Mouse (Mus musculus) neural tube, embryonic 14.5 days (tissue): Measurements from ENCODE around the gene Derl3. TPM values are rescaled to one million over a fixed set of nuclear protein-coding genes. Genes with fewer than 3 reads are reported as not detected.

Source experiments
- ATAC-seq: fragments of 200-750 bp; cut with Nextera tagmentation; 2 replicates; pipeline ENCODE4 v1.8.0; 2017; ENCODE audit warnings: low read depth, mild to moderate bottlenecking, moderate TSS enrichment, moderate library complexity
- H3K27ac ChIP-seq: fragments of 300-500 bp; sonication (generic); 2 replicates; pipeline ENCODE4 v1.5.1; 2014; ENCODE audit warnings: low read depth, mild to moderate bottlenecking, control low read depth, low read length, moderate library complexity, mixed read lengths
- H3K27me3 ChIP-seq: fragments of 300-500 bp; sonication (generic); 2 replicates; pipeline ENCODE4 v1.6.1; 2014; ENCODE audit warnings: low read length; ENCODE audit not compliant: control insufficient read depth, insufficient read depth
- H3K36me3 ChIP-seq: fragments of 300-500 bp; sonication (generic); 2 replicates; pipeline ENCODE4 v1.6.1; 2014; ENCODE audit warnings: low read length, mixed read lengths; ENCODE audit not compliant: control insufficient read depth, insufficient read depth
- H3K4me1 ChIP-seq: fragments of 300-500 bp; sonication (generic); 2 replicates; pipeline ENCODE4 v1.6.1; 2014; ENCODE audit warnings: low read length; ENCODE audit not compliant: control insufficient read depth, insufficient read depth
- H3K4me2 ChIP-seq: fragments of 300-500 bp; sonication (generic); 2 replicates; pipeline ENCODE4 v1.6.1; 2014; ENCODE audit warnings: mild to moderate bottlenecking, low read depth, low read length, control low read depth
- H3K4me3 ChIP-seq: fragments of 300-500 bp; sonication (generic); 2 replicates; pipeline ENCODE4 v1.5.1; 2014; ENCODE audit warnings: low read depth, low read length, control low read depth, mixed read lengths
- H3K9ac ChIP-seq: fragments of 300-500 bp; sonication (generic); replicated peaks from 2 replicates; pipeline ENCODE4 v1.6.1; 2014; ENCODE audit warnings: low read depth, mild to moderate bottlenecking, control low read depth, low read length, mixed read lengths
- H3K9me3 ChIP-seq: fragments of 300-500 bp; sonication (generic); 2 replicates; pipeline ENCODE4 v1.6.1; 2016; ENCODE audit warnings: low read length; ENCODE audit not compliant: control insufficient read depth
- WGBS: fragments of 180-500 bp; shearing (Covaris S2); extraction: QIAGEN DNeasy Blood & Tissue Kit; methylation state at CpG from one replicate; pipeline ENCODE4 v1.1.7; 2014; 5-methylcytosine and 5-hydroxymethylcytosine counted together
- polyA plus RNA-seq: library from polyadenylated mRNA; unstranded; fragments of >200 nt; fragmentation: Nextera tagmentation; extraction: Ambion mirVana; gene quantifications from 2 replicates; pipeline ENCODE4 v1.2.1, GENCODE M21; 2014

The Derl3 gene
- polyA plus RNA-seq, 1 experiment from 2014 or later = 1.9 TPM

DNA sequence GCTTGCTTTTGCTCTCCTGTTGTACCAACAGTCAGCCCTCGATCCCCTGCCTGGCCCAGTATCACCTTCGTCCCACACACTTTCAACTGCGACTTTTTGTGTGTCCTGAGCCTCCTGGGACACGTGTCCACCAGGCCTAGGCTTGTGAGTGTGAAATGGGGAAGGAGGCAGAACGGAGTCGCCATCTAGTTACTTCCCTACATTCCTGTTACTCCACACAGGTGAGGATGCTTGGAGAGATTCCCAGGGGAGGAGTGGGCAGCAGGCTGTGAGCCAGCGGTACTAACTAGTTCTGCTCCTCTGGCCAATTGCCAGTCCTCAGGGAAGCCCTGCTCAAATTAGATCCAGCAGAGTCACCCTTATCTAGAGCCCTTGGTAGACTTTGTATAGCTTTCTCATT lies 32.5 kb upstream of the Derl3 start:
- Histone ChIP-seq H3K4me3 (no peak overlapping the region), H3K27ac (peak overlapping the region; percentile 93), H3K36me3 (peaks cover 7% of the 10 kb centered on the region), H3K27me3 (no peaks in the 10 kb centered on the region), H3K9ac (no peak overlapping the region; the same call in 1 of the 2 replicates), H3K9me3 (no peaks in the 10 kb centered on the region), H3K4me1 (peaks cover 8% of the 10 kb centered on the region; the same call in 1 of the 2 replicates), H3K4me2 (peak overlapping the region; percentile 74; the same call in 1 of the 2 replicates)
- ATAC-seq = no peak
- WGBS = 45% methylated on average over 7 of the region's 7 CpGs

DNA sequence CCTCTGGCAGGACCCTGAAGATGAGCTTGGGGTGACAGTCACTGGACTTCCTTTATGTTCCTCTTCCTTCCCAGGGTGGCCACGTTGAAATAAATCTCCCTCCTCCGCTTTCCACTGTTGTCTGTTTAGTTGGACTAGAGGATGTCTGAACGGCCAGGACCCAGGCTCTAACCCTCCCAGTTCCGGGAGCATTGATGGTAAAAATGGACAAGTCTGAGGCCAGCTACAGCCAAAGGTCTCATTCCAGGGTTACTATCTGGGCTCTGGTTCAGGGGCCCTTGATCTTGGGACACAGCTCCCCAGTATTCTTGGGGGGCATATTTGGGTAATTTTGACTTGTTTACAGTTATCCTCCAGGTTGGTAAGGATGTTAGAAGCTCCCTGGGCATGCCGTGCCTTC lies 31.6 kb upstream of the Derl3 start:
- Histone ChIP-seq H3K36me3 (peaks cover 7% of the 10 kb centered on the region), H3K27ac (no peak overlapping the region), H3K4me3 (no peak overlapping the region), H3K9ac (no peak overlapping the region), H3K4me1 (peaks cover 8% of the 10 kb centered on the region; the same call in 1 of the 2 replicates), H3K27me3 (no peaks in the 10 kb centered on the region), H3K9me3 (no peaks in the 10 kb centered on the region), H3K4me2 (no peak overlapping the region)
- 72% methylated on average over 5 of the region's 5 CpGs for WGBS
- ATAC-seq = no peak

DNA sequence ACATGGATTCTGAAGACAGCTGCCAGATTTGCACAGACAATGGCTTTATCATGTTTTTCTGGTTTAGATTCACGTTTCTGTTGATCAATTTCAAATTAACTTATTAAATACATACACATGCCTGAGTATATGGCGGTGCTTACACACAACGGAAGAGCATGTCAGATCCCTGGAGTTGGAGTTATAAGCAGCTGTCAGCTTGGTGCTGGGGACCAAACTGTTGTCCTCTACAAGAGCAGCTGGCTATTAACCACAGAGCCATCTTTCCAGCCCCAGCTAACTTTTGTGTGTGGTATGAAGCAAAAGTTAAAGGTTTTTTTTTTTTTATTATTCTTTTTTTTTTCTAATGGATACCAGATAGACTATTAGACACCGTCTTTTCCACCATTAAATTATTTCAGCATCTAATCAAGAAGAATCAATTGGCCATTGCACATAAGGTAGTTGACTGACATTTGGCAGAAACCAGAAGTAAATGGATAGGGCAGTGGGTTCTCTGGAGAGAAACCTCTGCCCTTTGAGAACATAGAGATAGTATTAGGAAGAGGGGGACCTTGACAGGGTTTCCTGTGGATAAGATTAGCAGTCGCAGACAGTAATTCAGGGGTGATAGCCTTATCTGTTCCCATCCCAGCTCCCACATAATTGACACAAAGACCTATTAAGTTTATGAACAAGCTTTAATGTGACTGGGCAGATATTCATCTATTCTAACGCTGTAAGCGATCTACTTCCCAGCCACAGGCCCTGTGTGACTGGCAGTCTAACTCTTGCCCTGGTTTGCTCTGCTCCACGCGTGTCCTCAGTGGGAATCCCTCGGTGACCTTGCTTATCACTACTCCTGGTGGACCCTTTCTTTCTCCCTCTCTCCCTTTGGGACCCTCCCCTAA lies 20.9 kb upstream of the Derl3 start:
- H3K27ac ChIP-seq = peak overlapping the region; percentile 86
- no peak overlapping the region; the same call in 1 of the 2 replicates for H3K9ac ChIP-seq
- peaks cover 10% of the 10 kb centered on the region for H3K4me1 ChIP-seq
- peak overlapping the region; percentile 16 for H3K4me3 ChIP-seq
- 38% methylated on average over 10 of the region's 10 CpGs for WGBS
- H3K4me2 ChIP-seq = peak overlapping the region; percentile 61
- ATAC-seq = peak; percentile 3; the same call in 1 of the 2 replicates
- H3K36me3 ChIP-seq = no peaks in the 10 kb centered on the region
- no peaks in the 10 kb centered on the region for H3K27me3 ChIP-seq
- no peaks in the 10 kb centered on the region for H3K9me3 ChIP-seq

DNA sequence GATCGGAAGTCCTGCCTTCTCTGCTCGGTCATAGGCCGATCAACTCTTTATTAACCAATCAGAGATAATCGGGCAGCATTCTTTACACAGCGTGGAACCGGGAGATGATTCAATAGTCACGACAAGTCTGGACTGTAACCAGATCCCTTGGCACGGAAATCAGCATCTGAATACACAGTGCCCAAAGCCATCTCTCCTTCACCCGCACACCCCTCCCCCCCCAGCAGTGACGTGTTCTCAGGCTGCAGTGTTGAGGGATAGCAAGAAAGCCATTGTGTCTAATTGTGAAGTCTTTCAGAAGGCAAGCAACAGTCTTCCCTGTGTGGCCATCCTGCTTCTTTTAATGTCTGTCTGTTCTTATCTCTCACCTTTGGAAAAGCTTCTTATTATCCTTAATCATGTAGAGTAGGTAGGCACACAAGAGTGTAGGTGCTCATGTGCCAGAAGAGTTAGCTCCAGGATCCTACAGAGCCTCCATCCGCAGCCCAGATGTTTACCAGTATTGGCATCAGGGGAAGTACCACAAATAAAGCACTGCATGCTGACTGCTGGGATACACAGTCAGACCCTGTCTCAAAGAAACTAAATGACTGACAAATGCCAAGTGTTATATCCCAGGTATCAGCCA lies 20.2 kb upstream of the Derl3 start:
- 2% methylated on average over 11 of the region's 11 CpGs for WGBS

DNA sequence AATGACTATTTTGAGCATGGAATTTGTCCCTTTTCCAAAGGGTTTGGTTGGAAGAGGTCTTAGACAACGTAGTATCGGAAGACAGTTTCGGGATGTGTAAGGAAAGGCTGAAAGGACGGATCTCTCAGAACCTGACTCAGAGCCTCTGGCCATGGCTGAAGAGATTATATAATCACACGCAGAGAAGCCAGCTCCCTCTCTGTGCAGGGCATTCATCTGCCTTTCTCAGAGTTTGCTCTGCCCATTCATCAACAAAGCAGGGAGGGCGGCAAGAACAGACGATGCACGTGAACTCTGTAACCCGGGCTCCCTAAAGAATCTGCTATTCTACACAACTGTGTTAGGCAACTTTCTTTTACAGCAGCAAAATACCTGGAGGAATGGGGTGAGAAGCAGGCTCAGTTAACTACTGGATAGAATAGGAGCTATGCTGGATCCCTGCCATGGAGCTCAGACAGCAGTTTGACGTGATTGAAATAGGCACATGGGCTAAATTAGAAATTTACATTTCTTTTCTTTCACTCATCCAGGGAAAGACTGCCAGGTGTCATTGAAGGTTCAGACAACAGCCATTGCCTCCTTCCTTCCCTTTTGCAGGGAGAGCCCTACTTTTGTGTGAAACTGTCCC lies 19.6 kb upstream of the Derl3 start:
- Histone ChIP-seq H3K27me3 (no peaks in the 10 kb centered on the region), H3K4me3 (peak overlapping the region; percentile 16; the same call in 1 of the 2 replicates), H3K27ac (peak overlapping the region; percentile 86), H3K9ac (peak overlapping the region; percentile 17; the same call in 1 of the 2 replicates), H3K9me3 (no peaks in the 10 kb centered on the region), H3K36me3 (no peaks in the 10 kb centered on the region), H3K4me1 (peaks cover 10% of the 10 kb centered on the region), H3K4me2 (peak overlapping the region; percentile 61)
- no peak; the same call in 1 of the 2 replicates for ATAC-seq
- 18% methylated on average over 10 of the region's 10 CpGs for WGBS

More for the DNA sequence above, 20.2 kb upstream of the Derl3 start:
- peak overlapping the region; percentile 17 for H3K9ac ChIP-seq
- H3K36me3 ChIP-seq = no peaks in the 10 kb centered on the region
- H3K27ac ChIP-seq = peak overlapping the region; percentile 86
- H3K4me3 ChIP-seq = peak overlapping the region; percentile 16
- no peaks in the 10 kb centered on the region for H3K27me3 ChIP-seq
- peak; percentile 99 for ATAC-seq
- H3K9me3 ChIP-seq = no peaks in the 10 kb centered on the region
- peak overlapping the region; percentile 61 for H3K4me2 ChIP-seq
- peaks cover 10% of the 10 kb centered on the region for H3K4me1 ChIP-seq

DNA sequence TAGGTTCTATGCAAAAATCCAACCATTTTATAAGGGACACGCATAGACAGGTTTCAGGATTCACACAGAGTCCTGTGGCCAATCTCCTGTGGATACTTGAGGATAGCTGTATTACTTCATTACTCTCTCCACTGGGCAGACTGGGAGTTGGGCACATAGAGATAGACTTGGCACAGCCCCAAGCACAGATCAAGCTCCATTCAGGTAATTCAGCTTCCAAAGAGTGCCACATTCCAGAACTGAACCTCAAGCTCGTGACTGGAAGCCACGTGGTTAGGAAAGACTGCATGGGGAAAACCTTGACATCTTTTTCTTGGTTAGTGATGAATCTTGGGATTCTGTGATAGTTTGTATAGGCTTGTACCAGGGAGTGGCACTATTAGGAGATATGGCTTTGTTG lies 14.4 kb upstream of the Derl3 start:
- Histone ChIP-seq H3K4me2 (no peak overlapping the region), H3K9me3 (no peaks in the 10 kb centered on the region), H3K27ac (no peak overlapping the region), H3K4me1 (no peaks in the 10 kb centered on the region), H3K36me3 (no peaks in the 10 kb centered on the region), H3K27me3 (no peaks in the 10 kb centered on the region), H3K4me3 (no peak overlapping the region), H3K9ac (no peak overlapping the region)
- ATAC-seq = no peak
- WGBS = 86% methylated on average over 3 of the region's 3 CpGs

DNA sequence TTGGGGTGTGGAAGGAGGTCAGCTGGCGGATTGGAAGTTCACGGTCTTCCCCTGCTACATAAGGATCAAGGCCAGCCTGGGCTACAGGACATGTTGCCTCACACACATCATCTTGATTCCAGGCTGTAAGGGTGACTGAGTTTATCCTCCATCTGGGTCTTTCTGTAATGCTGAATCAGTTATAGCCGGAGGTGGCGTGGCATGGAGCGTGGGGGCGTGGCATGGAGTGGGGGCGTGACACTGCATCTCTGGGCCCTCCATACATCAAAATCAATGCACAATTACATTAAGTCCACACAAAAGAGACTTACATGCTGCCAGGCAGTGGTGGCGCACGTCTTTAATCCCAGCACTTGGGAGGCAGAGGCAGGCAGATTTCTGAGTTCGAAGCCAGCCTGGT lies 12.9 kb upstream of the Derl3 start:
- H3K27me3 ChIP-seq = no peaks in the 10 kb centered on the region
- no peak overlapping the region for H3K4me3 ChIP-seq
- H3K27ac ChIP-seq = no peak overlapping the region
- WGBS = 93% methylated on average over 10 of the region's 10 CpGs
- H3K9ac ChIP-seq = no peak overlapping the region
- H3K4me2 ChIP-seq = no peak overlapping the region
- no peaks in the 10 kb centered on the region for H3K4me1 ChIP-seq
- H3K9me3 ChIP-seq = no peaks in the 10 kb centered on the region
- no peak for ATAC-seq
- no peaks in the 10 kb centered on the region for H3K36me3 ChIP-seq

DNA sequence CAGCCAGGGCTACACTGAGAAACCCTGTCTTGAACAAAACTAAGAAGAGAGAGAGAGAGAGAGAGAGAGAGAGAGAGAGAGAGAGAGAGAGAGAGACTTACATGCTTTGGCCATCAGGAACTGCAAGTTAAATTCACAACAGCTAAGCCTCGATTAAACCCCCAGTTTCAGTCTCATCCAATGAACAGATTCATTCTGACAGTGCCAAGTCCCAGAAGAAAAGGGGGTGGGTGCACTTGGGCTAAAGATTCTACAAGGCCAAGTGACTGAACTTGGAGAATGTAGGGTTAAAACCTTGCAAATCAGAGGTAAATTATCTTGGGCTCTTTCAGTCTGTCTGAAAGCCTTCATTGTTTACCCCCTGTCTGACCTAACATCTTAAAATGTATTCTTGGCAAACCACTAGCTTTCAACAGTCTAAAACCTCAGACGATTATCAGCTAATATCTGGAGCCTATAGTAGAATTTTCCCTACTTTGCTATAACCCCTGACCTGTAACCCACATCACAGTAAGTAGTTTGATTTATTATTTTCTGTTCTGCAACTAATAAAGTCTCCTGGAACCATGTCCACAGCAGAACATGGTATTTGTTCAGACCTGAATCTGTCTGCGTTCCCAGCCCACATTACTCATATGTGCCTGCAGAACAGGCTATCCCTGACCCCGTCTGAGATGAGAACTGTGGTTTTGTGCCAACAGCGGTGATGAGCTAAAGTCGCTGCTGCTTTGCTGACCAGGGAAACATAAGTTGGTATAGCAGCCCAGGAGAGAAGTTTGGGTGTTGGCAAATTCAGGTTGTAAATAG lies 12.2 kb upstream of the Derl3 start:
- Histone ChIP-seq H3K9ac (no peak overlapping the region), H3K27me3 (no peaks in the 10 kb centered on the region), H3K4me3 (no peak overlapping the region), H3K4me2 (no peak overlapping the region), H3K9me3 (no peaks in the 10 kb centered on the region), H3K36me3 (no peaks in the 10 kb centered on the region), H3K27ac (no peak overlapping the region), H3K4me1 (no peaks in the 10 kb centered on the region)
- ATAC-seq = no peak
- WGBS = 60% methylated on average over 6 of the region's 6 CpGs
